Mouse (Mus musculus) stomach, embryonic 15.5 days (tissue): Measurements from ENCODE around the gene Zdhhc19. TPM values are rescaled to one million over a fixed set of nuclear protein-coding genes. Genes with fewer than 3 reads are reported as not detected.
A peak's percentile ranks its signal among the peaks of the same experiment; 100 is the strongest.

ENCODE experiments used
- ATAC-seq: fragments of 200-750 bp; cut with Nextera tagmentation; 2 replicates; pipeline ENCODE4 v1.8.0; 2017; ENCODE audit warnings: low read depth, moderate number of reproducible peaks, moderate TSS enrichment; ENCODE audit not compliant: insufficient read depth, low FRiP score
- H3K27ac ChIP-seq: fragments of 300-500 bp; sonication (generic); 2 replicates; pipeline ENCODE4 v1.5.1; 2015; ENCODE audit warnings: mild to moderate bottlenecking, inconsistent platforms
- H3K27me3 ChIP-seq: fragments of 300-500 bp; sonication (generic); replicated peaks from 2 replicates; pipeline ENCODE4 v1.6.1; 2015; ENCODE audit warnings: inconsistent platforms
- H3K36me3 ChIP-seq: fragments of 300-500 bp; sonication (generic); 2 replicates; pipeline ENCODE4 v1.6.1; 2015; ENCODE audit warnings: inconsistent platforms
- H3K4me1 ChIP-seq: fragments of 300-500 bp; sonication (generic); 2 replicates; pipeline ENCODE4 v1.6.1; 2015; ENCODE audit warnings: inconsistent platforms
- H3K4me2 ChIP-seq: fragments of 300-500 bp; sonication (generic); 2 replicates; pipeline ENCODE4 v1.6.1; 2015; ENCODE audit warnings: mild to moderate bottlenecking, inconsistent platforms
- H3K4me3 ChIP-seq: fragments of 300-500 bp; sonication (generic); replicated peaks from 2 replicates; pipeline ENCODE4 v1.5.1; 2015; ENCODE audit warnings: inconsistent platforms
- H3K9ac ChIP-seq: fragments of 300-500 bp; sonication (generic); 2 replicates; pipeline ENCODE4 v1.6.1; 2015; ENCODE audit warnings: inconsistent platforms
- H3K9me3 ChIP-seq: fragments of 300-500 bp; sonication (generic); 2 replicates; pipeline ENCODE4 v1.6.1; 2016; ENCODE audit warnings: inconsistent platforms
- WGBS: fragments of 180-500 bp; shearing (Covaris S2); methylation state at CpG from one replicate; pipeline ENCODE4 v1.1.7; 2015; 5-methylcytosine and 5-hydroxymethylcytosine counted together
- polyA plus RNA-seq: library from polyadenylated mRNA; unstranded; fragments of >200 nt; fragmentation: Nextera tagmentation; extraction: Ambion mirVana; gene quantifications from 2 replicates; pipeline ENCODE4 v1.2.1, GENCODE M21; 2015

Zdhhc19 gene
- polyA plus RNA-seq, 1 experiment from 2014 or later = 0.22 TPM

GRCm38 (mm10) chr16:32509066-32509942 lies 13.2 kb downstream of the Zdhhc19 start:
- ATAC-seq = peak; percentile 94
- no peaks in the 10 kb centered on the region for H3K9me3 ChIP-seq
- H3K9ac ChIP-seq = no peak overlapping the region
- WGBS = 46% methylated on average over 9 of the region's 9 CpGs
- H3K4me1 ChIP-seq = peaks cover 5% of the 10 kb centered on the region
- no peak overlapping the region for H3K4me3 ChIP-seq
- H3K27me3 ChIP-seq = no peaks in the 10 kb centered on the region
- H3K27ac ChIP-seq = peak overlapping the region; percentile 85
- H3K36me3 ChIP-seq = no peaks in the 10 kb centered on the region
- H3K4me2 ChIP-seq = 0 out of 2 replicates have a peak overlapping the region, but pooled peaks have one; percentile 27

- H3K9me3 ChIP-seq = no peaks in the 10 kb centered on the region
- no peak overlapping the region for H3K9ac ChIP-seq
- 62% methylated on average over 18 of the region's 18 CpGs for WGBS
- no peak overlapping the region for H3K4me3 ChIP-seq
- ATAC-seq = no peak
- peaks cover 6% of the 10 kb centered on the region for H3K4me1 ChIP-seq
- H3K4me2 ChIP-seq = no peak overlapping the region
- H3K27ac ChIP-seq = peak overlapping the region; percentile 85
- H3K36me3 ChIP-seq = no peaks in the 10 kb centered on the region
- no peaks in the 10 kb centered on the region for H3K27me3 ChIP-seq
These were observed 14.6 kb downstream of the Zdhhc19 start for GRCm38 (mm10) chr16:32510399-32511337.

- Histone ChIP-seq H3K4me3 (no peak overlapping the region), H3K36me3 (no peaks in the 10 kb centered on the region), H3K4me1 (peaks cover 12% of the 10 kb centered on the region), H3K27me3 (no peaks in the 10 kb centered on the region), H3K4me2 (no peak overlapping the region), H3K27ac (no peak overlapping the region; the same call in 1 of the 2 replicates), H3K9me3 (no peaks in the 10 kb centered on the region), H3K9ac (no peak overlapping the region)
- WGBS = 67% methylated on average over 3 of the region's 3 CpGs
- no peak for ATAC-seq
These were observed 15.3 kb downstream of the Zdhhc19 start for GRCm38 (mm10) chr16:32511338-32511734.

- peaks cover 16% of the 10 kb centered on the region for H3K4me1 ChIP-seq
- no peak overlapping the region for H3K4me3 ChIP-seq
- 86% methylated on average over 8 of the region's 8 CpGs for WGBS
- no peaks in the 10 kb centered on the region for H3K9me3 ChIP-seq
- H3K27me3 ChIP-seq = no peaks in the 10 kb centered on the region
- H3K27ac ChIP-seq = no peak overlapping the region
- no peaks in the 10 kb centered on the region for H3K36me3 ChIP-seq
- H3K4me2 ChIP-seq = no peak overlapping the region
- H3K9ac ChIP-seq = no peak overlapping the region
- ATAC-seq = no peak
These were observed 15.9 kb downstream of the Zdhhc19 start for GRCm38 (mm10) chr16:32511827-32512490.

GRCm38 (mm10) chr16:32512921-32513320 lies 16.9 kb downstream of the Zdhhc19 start:
- Histone ChIP-seq H3K9me3 (no peaks in the 10 kb centered on the region), H3K4me3 (no peak overlapping the region), H3K4me2 (no peak overlapping the region), H3K9ac (no peak overlapping the region), H3K4me1 (peaks cover 16% of the 10 kb centered on the region), H3K27me3 (no peaks in the 10 kb centered on the region), H3K36me3 (no peaks in the 10 kb centered on the region), H3K27ac (peak overlapping the region; percentile 38; the same call in 1 of the 2 replicates)
- WGBS = 57% methylated on average over 3 of the region's 3 CpGs
- no peak for ATAC-seq

GRCm38 (mm10) chr16:32513401-32513800 lies 17.3 kb downstream of the Zdhhc19 start:
- no peaks in the 10 kb centered on the region for H3K27me3 ChIP-seq
- no peaks in the 10 kb centered on the region for H3K9me3 ChIP-seq
- H3K27ac ChIP-seq = peak overlapping the region; percentile 38; the same call in 1 of the 2 replicates
- WGBS = 73% methylated on average over 6 of the region's 6 CpGs
- peaks cover 16% of the 10 kb centered on the region for H3K4me1 ChIP-seq
- H3K4me3 ChIP-seq = no peak overlapping the region
- no peaks in the 10 kb centered on the region for H3K36me3 ChIP-seq
- no peak overlapping the region for H3K4me2 ChIP-seq
- ATAC-seq = no peak
- H3K9ac ChIP-seq = no peak overlapping the region

GRCm38 (mm10) chr16:32513948-32514347 lies 17.9 kb downstream of the Zdhhc19 start:
- Histone ChIP-seq H3K27me3 (no peaks in the 10 kb centered on the region), H3K4me1 (peaks cover 16% of the 10 kb centered on the region), H3K9ac (no peak overlapping the region), H3K9me3 (no peaks in the 10 kb centered on the region), H3K4me3 (no peak overlapping the region), H3K27ac (no peak overlapping the region), H3K4me2 (no peak overlapping the region), H3K36me3 (no peaks in the 10 kb centered on the region)
- ATAC-seq = no peak
- 90% methylated on average over 6 of the region's 6 CpGs for WGBS

GRCm38 (mm10) chr16:32516006-32516962 lies 20.2 kb downstream of the Zdhhc19 start:
- Histone ChIP-seq H3K9ac (no peak overlapping the region), H3K9me3 (no peaks in the 10 kb centered on the region), H3K27ac (peak overlapping the region; percentile 73), H3K4me2 (peak overlapping the region; percentile 45), H3K4me1 (peaks cover 14% of the 10 kb centered on the region), H3K27me3 (no peaks in the 10 kb centered on the region), H3K4me3 (0 out of 2 replicates have a peak overlapping the region, but pooled peaks have one; percentile 11), H3K36me3 (no peaks in the 10 kb centered on the region)
- peak; percentile 74 for ATAC-seq
- WGBS = 25% methylated on average over 21 of the region's 21 CpGs

GRCm38 (mm10) chr16:32517785-32518481 lies 21.9 kb downstream of the Zdhhc19 start:
- no peaks in the 10 kb centered on the region for H3K27me3 ChIP-seq
- no peak overlapping the region for H3K4me2 ChIP-seq
- 75% methylated on average over 12 of the region's 12 CpGs for WGBS
- no peaks in the 10 kb centered on the region for H3K36me3 ChIP-seq
- H3K9me3 ChIP-seq = no peaks in the 10 kb centered on the region
- H3K27ac ChIP-seq = no peak overlapping the region
- no peak overlapping the region for H3K4me3 ChIP-seq
- no peak overlapping the region for H3K9ac ChIP-seq
- no peak for ATAC-seq
- H3K4me1 ChIP-seq = peaks cover 12% of the 10 kb centered on the region

GRCm38 (mm10) chr16:32519656-32520371 lies 23.7 kb downstream of the Zdhhc19 start:
- Histone ChIP-seq H3K4me1 (peaks cover 11% of the 10 kb centered on the region), H3K4me3 (no peak overlapping the region), H3K9me3 (no peaks in the 10 kb centered on the region), H3K4me2 (no peak overlapping the region), H3K27me3 (no peaks in the 10 kb centered on the region), H3K36me3 (no peaks in the 10 kb centered on the region), H3K27ac (peak overlapping the region; percentile 23), H3K9ac (no peak overlapping the region)
- ATAC-seq = no peak
- 74% methylated on average over 15 of the region's 15 CpGs for WGBS
